Mouse (Mus musculus) brain, adult 2 months (tissue): Measurements from ENCODE around the gene Pdcd10.

ENCODE experiments used
- DNase-seq: peaks from one replicate; pipeline ENCODE4 v3.0.0; 2011; ENCODE audit warnings: low read depth, low spot score

Gene Pdcd10

GRCm38 (mm10) chr3:75474657-75475056 lies 82.0 kb downstream of the Pdcd10 start:
- DNase-seq: no peak

DNA sequence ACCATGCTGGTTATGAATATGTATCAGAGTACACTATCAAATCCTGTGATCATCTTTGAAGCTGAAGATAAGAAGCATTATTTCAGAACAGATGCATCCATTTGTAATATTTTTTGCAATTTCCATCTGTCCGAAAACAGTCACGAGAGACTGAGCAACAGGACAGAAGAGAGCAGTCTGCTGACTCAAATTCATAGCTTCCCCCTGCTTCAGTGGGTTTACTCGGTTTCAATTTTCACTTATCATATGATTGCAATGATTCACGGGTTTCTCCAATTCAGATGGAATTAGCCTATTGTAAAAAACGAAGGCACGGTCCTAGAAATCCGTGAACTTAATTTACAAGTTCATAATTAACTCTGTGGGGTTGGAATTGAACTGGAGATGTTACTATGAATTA lies 88.5 kb downstream of the Pdcd10 start:
- DNase-seq: no peak
